Mouse (Mus musculus) lung, adult 2 months (tissue): ENCODE results near the gene Rmi2.

Experiments used
- CTCF ChIP-seq: fragments of 200-500 bp; IDR thresholded peaks from 2 replicates; pipeline ENCODE4 v1.5.1; 2011; ENCODE audit warnings: mild to moderate bottlenecking, low read length, control low read depth; ENCODE audit not compliant: insufficient read depth
- POLR2A ChIP-seq: fragments of 200-500 bp; IDR thresholded peaks from 2 replicates; pipeline ENCODE4 v1.6.1; 2011; ENCODE audit warnings: low read depth, mild to moderate bottlenecking, control low read depth, low read length, borderline replicate concordance; ENCODE audit errors: extremely low read depth

- TF ChIP-seq CTCF: no peak
- TF ChIP-seq POLR2A: no peak
These were observed 85.0 kb downstream of the Rmi2 start for GRCm38 (mm10) chr16:10919856-10920255.
